Mouse (Mus musculus) heart, postnatal 0 days (tissue): ENCODE measurements at regions not wholly inside any gene's neighbourhood (a gene's known extent, or its start where the extent isn't known, plus 50 kb on each side); places are given as distances from the start of the nearest gene placed in this dataset.

Experiments used
- ATAC-seq: fragments of 200-750 bp; cut with Nextera tagmentation; 2 replicates; pipeline ENCODE4 v1.8.0; 2017; ENCODE audit warnings: low read depth, moderate number of reproducible peaks, moderate library complexity; ENCODE audit not compliant: insufficient read depth
- DNase-seq: peaks from one replicate; pipeline ENCODE4 v3.0.0-alpha.2; 2016; ENCODE audit warnings: low spot score
- H3K27ac ChIP-seq: fragments of 300-500 bp; sonication (generic); 2 replicates; pipeline ENCODE4 v1.5.1; 2014; ENCODE audit warnings: low read depth, mild to moderate bottlenecking
- H3K27me3 ChIP-seq: fragments of 300-500 bp; sonication (generic); 2 replicates; pipeline ENCODE4 v1.6.1; 2014; ENCODE audit warnings: low read length, mixed read lengths; ENCODE audit not compliant: control insufficient read depth, insufficient read depth
- H3K36me3 ChIP-seq: fragments of 300-500 bp; sonication (generic); replicated peaks from 2 replicates; pipeline ENCODE4 v1.6.1; 2014; ENCODE audit warnings: low read length, mixed read lengths; ENCODE audit not compliant: control insufficient read depth, insufficient read depth
- H3K4me1 ChIP-seq: fragments of 300-500 bp; sonication (generic); 2 replicates; pipeline ENCODE4 v1.6.1; 2014; ENCODE audit warnings: antibody characterized with exemption; ENCODE audit not compliant: control insufficient read depth, insufficient read depth
- H3K4me2 ChIP-seq: fragments of 300-500 bp; sonication (generic); 2 replicates; pipeline ENCODE4 v1.6.1; 2014; ENCODE audit warnings: low read depth, mild to moderate bottlenecking, low read length, moderate library complexity
- H3K4me3 ChIP-seq: fragments of 300-500 bp; sonication (generic); 2 replicates; pipeline ENCODE4 v1.5.1; 2014; ENCODE audit warnings: low read depth, low read length
- H3K9ac ChIP-seq: fragments of 300-500 bp; sonication (generic); replicated peaks from 2 replicates; pipeline ENCODE4 v1.6.1; 2014; ENCODE audit warnings: low read depth, low read length, mixed read lengths
- H3K9me3 ChIP-seq: fragments of 300-500 bp; sonication (generic); replicated peaks from 2 replicates; pipeline ENCODE4 v1.6.1; 2016; ENCODE audit warnings: low read length; ENCODE audit not compliant: control insufficient read depth
- CTCF ChIP-seq: IDR thresholded peaks from 2 replicates; pipeline ENCODE4 v1.5.1; 2016; ENCODE audit warnings: antibody characterized with exemption, control low read depth, low read depth
- EP300 ChIP-seq: IDR thresholded peaks from 2 replicates; pipeline ENCODE4 v1.6.1; 2016; ENCODE audit warnings: antibody characterized with exemption, low read depth
- WGBS: fragments of 180-500 bp; shearing (Covaris S2); extraction: QIAGEN DNeasy Blood & Tissue Kit; methylation state at CpG from one replicate; pipeline ENCODE4 v1.1.7; 2014; 5-methylcytosine and 5-hydroxymethylcytosine counted together

DNA sequence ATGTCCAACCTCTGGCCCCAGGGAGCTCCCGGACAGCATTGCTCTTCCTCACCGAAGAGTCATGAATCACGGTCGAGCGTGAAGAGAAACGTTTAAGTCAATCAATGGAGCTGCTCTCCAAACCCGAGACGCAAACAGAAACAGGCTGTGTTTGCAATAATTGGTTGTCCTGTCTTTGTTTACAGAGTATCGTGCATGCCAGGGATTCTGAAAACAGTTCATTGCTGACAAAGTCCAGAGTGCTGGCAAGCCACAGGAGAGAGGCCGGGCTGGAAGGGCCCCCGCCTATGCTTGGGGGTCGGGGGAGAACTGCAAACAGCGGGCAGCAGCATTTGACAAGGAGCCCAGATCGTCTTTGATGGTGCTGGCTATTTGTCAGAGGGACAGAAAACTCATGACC lies 292.4 kb upstream of the Rpl38 start:
- TF ChIP-seq CTCF (no peak), EP300 (no peak)
- Histone ChIP-seq H3K4me3 (no peak overlapping the region), H3K4me1 (no peaks in the 10 kb centered on the region; the same call in 1 of the 2 replicates), H3K27me3 (no peaks in the 10 kb centered on the region), H3K27ac (no peak overlapping the region), H3K9me3 (no peaks in the 10 kb centered on the region), H3K36me3 (no peaks in the 10 kb centered on the region), H3K9ac (no peak overlapping the region), H3K4me2 (no peak overlapping the region)
- 65% methylated on average over 14 of the region's 14 CpGs for WGBS
- ATAC-seq (no peak), DNase-seq (no peak)

- TF ChIP-seq CTCF (no peak), EP300 (no peak)
- H3K4me2 ChIP-seq = peak overlapping the region; percentile 26; the same call in 1 of the 2 replicates
Measured at GRCm38 (mm10) chr11:114370708-114371107, 297.6 kb upstream of the Rpl38 start.

DNA sequence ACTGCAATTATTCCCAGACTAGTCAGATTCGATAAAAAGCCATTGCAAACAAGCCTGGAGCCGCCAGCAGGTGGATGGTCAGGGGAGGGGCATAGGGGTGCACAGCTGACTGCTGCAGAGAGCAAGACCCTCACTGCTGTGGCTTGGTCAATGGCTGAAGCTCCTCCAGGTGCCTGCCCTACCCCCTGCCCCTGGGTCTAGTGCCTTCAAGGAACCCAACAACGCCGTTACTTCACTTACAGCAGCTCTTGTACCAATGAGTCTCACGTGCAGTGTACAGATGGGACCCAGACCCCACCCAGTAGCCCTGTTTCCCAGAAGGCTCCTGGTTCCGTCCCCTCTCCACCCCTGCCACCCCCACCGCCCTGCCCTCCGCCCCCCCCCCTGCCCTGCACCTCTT lies 300.5 kb upstream of the Rpl38 start:
- no peak for DNase-seq
- H3K27ac ChIP-seq = no peak overlapping the region
- H3K9ac ChIP-seq = no peak overlapping the region
- TF ChIP-seq CTCF = no peak
- no peak for TF ChIP-seq EP300
- whole genome bisulfite sequencing = 74% methylated on average over 8 of the region's 8 CpGs
- H3K4me1 ChIP-seq = no peaks in the 10 kb centered on the region; the same call in 1 of the 2 replicates
- H3K4me3 ChIP-seq = no peak overlapping the region
- no peaks in the 10 kb centered on the region for H3K36me3 ChIP-seq
- ATAC-seq = no peak
- H3K9me3 ChIP-seq = no peaks in the 10 kb centered on the region
- 0 out of 2 replicates have a peak, but pooled peaks cover 8% of the 10 kb centered on the region for H3K27me3 ChIP-seq
- H3K4me2 ChIP-seq = no peak overlapping the region

More at GRCm38 (mm10) chr11:114370708-114371107, 297.6 kb upstream of the Rpl38 start:
- whole genome bisulfite sequencing = 33% methylated on average over 10 of the region's 10 CpGs
- Histone ChIP-seq H3K36me3 (no peaks in the 10 kb centered on the region), H3K4me3 (no peak overlapping the region), H3K9me3 (no peaks in the 10 kb centered on the region), H3K4me1 (no peaks in the 10 kb centered on the region; the same call in 1 of the 2 replicates), H3K27ac (no peak overlapping the region), H3K9ac (no peak overlapping the region), H3K27me3 (0 out of 2 replicates have a peak, but pooled peaks cover 8% of the 10 kb centered on the region)
- ATAC-seq (no peak), DNase-seq (no peak)

GRCm38 (mm10) chr11:114360946-114361345 lies 294.1 kb upstream of the Sdk2 start:
- WGBS = 77% methylated on average over 8 of the region's 8 CpGs
- Histone ChIP-seq H3K4me2 (no peak overlapping the region), H3K4me1 (no peaks in the 10 kb centered on the region), H3K36me3 (no peaks in the 10 kb centered on the region), H3K27ac (no peak overlapping the region), H3K9ac (no peak overlapping the region), H3K9me3 (no peaks in the 10 kb centered on the region; the same call in 1 of the 2 replicates), H3K4me3 (no peak overlapping the region), H3K27me3 (no peaks in the 10 kb centered on the region)
- DNase-seq (no peak), ATAC-seq (no peak)
- TF ChIP-seq CTCF (no peak), EP300 (no peak)

DNA sequence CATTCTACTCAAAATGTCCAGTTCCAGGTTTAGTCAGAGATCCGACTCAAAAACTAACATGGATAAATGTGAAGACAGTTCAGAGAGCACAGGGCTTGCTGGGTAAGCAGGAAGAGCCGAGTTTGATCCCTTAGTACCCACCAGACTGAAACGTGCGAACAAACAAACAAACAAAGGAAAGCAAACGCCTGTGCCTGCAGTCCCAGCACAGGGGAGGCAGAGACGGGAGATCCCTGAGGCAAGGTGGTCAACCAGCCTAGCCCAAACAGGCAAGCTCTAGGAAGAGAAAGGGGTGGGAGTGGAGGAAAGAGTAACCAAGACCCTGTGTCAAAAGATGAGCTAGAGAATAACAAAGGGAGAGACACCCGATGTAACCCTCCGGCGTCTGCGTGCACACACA lies 293.5 kb upstream of the Sdk2 start:
- no peak overlapping the region for H3K27ac ChIP-seq
- H3K9ac ChIP-seq = no peak overlapping the region
- ATAC-seq (no peak), DNase-seq (no peak)
- WGBS = 81% methylated on average over 10 of the region's 10 CpGs
- TF ChIP-seq CTCF (no peak), EP300 (no peak)
- no peak overlapping the region for H3K4me2 ChIP-seq
- H3K4me3 ChIP-seq = no peak overlapping the region
- no peaks in the 10 kb centered on the region for H3K27me3 ChIP-seq
- H3K4me1 ChIP-seq = no peaks in the 10 kb centered on the region
- no peaks in the 10 kb centered on the region for H3K36me3 ChIP-seq
- no peaks in the 10 kb centered on the region; the same call in 1 of the 2 replicates for H3K9me3 ChIP-seq

GRCm38 (mm10) chr11:114352146-114352795 lies 285.4 kb upstream of the Sdk2 start:
- WGBS = 35% methylated on average over 4 of the region's 4 CpGs
- TF ChIP-seq EP300 (no peak), CTCF (no peak)
- Histone ChIP-seq H3K27ac (no peak overlapping the region), H3K27me3 (no peaks in the 10 kb centered on the region), H3K4me3 (no peak overlapping the region), H3K4me1 (no peaks in the 10 kb centered on the region), H3K9ac (no peak overlapping the region), H3K36me3 (no peaks in the 10 kb centered on the region), H3K9me3 (no peaks in the 10 kb centered on the region), H3K4me2 (no peak overlapping the region)
- ATAC-seq (peak; percentile 24; the same call in 1 of the 2 replicates), DNase-seq (peak; percentile 41)
